Mouse (Mus musculus): Measurements from ENCODE around the gene Snx18.

Snx18 gene

GRCm38 (mm10) chr13:113596821-113597541 is 21.4 kb downstream of the Snx18 start:
- DNase-seq (ENCODE audit: low spot score), result no peak

GRCm38 (mm10) chr13:113595987-113596386 is 22.4 kb downstream of the Snx18 start:
- DNase-seq (ENCODE audit: low spot score), result no peak

- DNase-seq (ENCODE audit: low spot score), result no peak
These were observed 23.1 kb downstream of the Snx18 start for GRCm38 (mm10) chr13:113595219-113595618.

GRCm38 (mm10) chr13:113594361-113594760 is 24.0 kb downstream of the Snx18 start:
- no peak for DNase-seq (ENCODE audit: low spot score)

GRCm38 (mm10) chr13:113593711-113594110 is 24.7 kb downstream of the Snx18 start:
- DNase-seq (ENCODE audit: low spot score), result no peak

GRCm38 (mm10) chr13:113592703-113593200 is 25.6 kb downstream of the Snx18 start:
- DNase-seq (ENCODE audit: low spot score), result no peak

GRCm38 (mm10) chr13:113591336-113591735 is 27.0 kb downstream of the Snx18 start:
- DNase-seq (ENCODE audit: low spot score), result no peak

- DNase-seq (ENCODE audit: low spot score), result no peak
These were observed 28.1 kb downstream of the Snx18 start for GRCm38 (mm10) chr13:113590216-113590615.

GRCm38 (mm10) chr13:113589499-113589898 is 28.9 kb downstream of the Snx18 start:
- DNase-seq (ENCODE audit: low spot score), result no peak

GRCm38 (mm10) chr13:113587200-113587936 is 31.0 kb downstream of the Snx18 start:
- no peak for DNase-seq (ENCODE audit: low spot score)

- no peak for DNase-seq (ENCODE audit: low spot score)
These were observed 32.8 kb downstream of the Snx18 start for GRCm38 (mm10) chr13:113585606-113586005.

- DNase-seq (ENCODE audit: low spot score), result no peak
These were observed 33.9 kb downstream of the Snx18 start for GRCm38 (mm10) chr13:113584431-113584830.

GRCm38 (mm10) chr13:113583563-113583962 is 34.8 kb downstream of the Snx18 start:
- no peak for DNase-seq (ENCODE audit: low spot score)

- no peak for DNase-seq (ENCODE audit: low spot score)
These were observed 36.3 kb downstream of the Snx18 start for GRCm38 (mm10) chr13:113582024-113582423.

- no peak for DNase-seq (ENCODE audit: low spot score)
These were observed 36.9 kb downstream of the Snx18 start for GRCm38 (mm10) chr13:113581436-113581835.

- no peak for DNase-seq (ENCODE audit: low spot score)
These were observed 38.0 kb downstream of the Snx18 start for GRCm38 (mm10) chr13:113580400-113580790.

GRCm38 (mm10) chr13:113579788-113580399 is 38.5 kb downstream of the Snx18 start:
- DNase-seq (ENCODE audit: low spot score), result no peak

GRCm38 (mm10) chr13:113574232-113574631 is 44.1 kb downstream of the Snx18 start:
- DNase-seq (ENCODE audit: low spot score), result no peak

GRCm38 (mm10) chr13:113573377-113573776 is 45.0 kb downstream of the Snx18 start:
- no peak for DNase-seq (ENCODE audit: low spot score)

- peak; percentile 35 for DNase-seq (ENCODE audit: low spot score)
These were observed 46.2 kb downstream of the Snx18 start for GRCm38 (mm10) chr13:113572046-113572686.

- no peak for DNase-seq (ENCODE audit: low spot score)
These were observed 48.8 kb downstream of the Snx18 start for GRCm38 (mm10) chr13:113569526-113569925.

GRCm38 (mm10) chr13:113566951-113567350 is 51.4 kb downstream of the Snx18 start:
- no peak for DNase-seq (ENCODE audit: low spot score)

Measured in urinary bladder, postnatal 14 days (tissue).